Mouse (Mus musculus) thymus, postnatal 0 days (tissue): ENCODE measurements at regions not wholly inside any gene's neighbourhood (a gene's known extent, or its start where the extent isn't known, plus 50 kb on each side); places are given as distances from the start of the nearest gene placed in this dataset.
"Not testable (repeated sequence)": the region's sequence is repeated elsewhere in the genome, so short reads cannot be mapped to it uniquely, and the experiment has no call there.

Experiments used
- DNase-seq: peaks from one replicate; pipeline ENCODE4 v3.0.0-alpha.2; 2015; ENCODE audit warnings: low spot score

- DNase-seq = no peak
These were observed 421.6 kb upstream of the Zfp507 start for GRCm38 (mm10) chr7:36224416-36224815.

- DNase-seq = no peak
These were observed 415.6 kb upstream of the Zfp507 start for GRCm38 (mm10) chr7:36218386-36218785.

GRCm38 (mm10) chr7:36210034-36210433 lies 407.2 kb upstream of the Zfp507 start:
- DNase-seq = no peak

- no peak for DNase-seq
These were observed 404.9 kb upstream of the Zfp507 start for GRCm38 (mm10) chr7:36207525-36208260.

- DNase-seq = no peak
These were observed 395.4 kb upstream of the Zfp507 start for GRCm38 (mm10) chr7:36198091-36198700.

- DNase-seq = no peak
These were observed 393.4 kb upstream of the Zfp507 start for GRCm38 (mm10) chr7:36196154-36196720.

GRCm38 (mm10) chr7:36192645-36193044 lies 389.8 kb upstream of the Zfp507 start:
- DNase-seq = no peak

- DNase-seq = no peak
These were observed 375.1 kb upstream of the Zfp507 start for GRCm38 (mm10) chr7:36177947-36178346.

GRCm38 (mm10) chr7:36175296-36175695 lies 372.5 kb upstream of the Zfp507 start:
- no peak for DNase-seq

GRCm38 (mm10) chr7:36172511-36172910 lies 369.7 kb upstream of the Zfp507 start:
- DNase-seq = not testable (repeated sequence)

GRCm38 (mm10) chr7:36157270-36157945 lies 354.6 kb upstream of the Zfp507 start:
- DNase-seq = no peak

GRCm38 (mm10) chr7:36156595-36156994 lies 353.8 kb upstream of the Zfp507 start:
- no peak for DNase-seq

- DNase-seq = no peak
These were observed 352.8 kb upstream of the Zfp507 start for GRCm38 (mm10) chr7:36155576-36155975.

GRCm38 (mm10) chr7:36155159-36155558 lies 352.4 kb upstream of the Zfp507 start:
- no peak for DNase-seq

GRCm38 (mm10) chr7:36150871-36151560 lies 348.2 kb upstream of the Zfp507 start:
- no peak for DNase-seq

- DNase-seq = no peak
These were observed 333.8 kb upstream of the Zfp507 start for GRCm38 (mm10) chr7:36136571-36136970.

GRCm38 (mm10) chr7:36134557-36134956 lies 331.8 kb upstream of the Zfp507 start:
- no peak for DNase-seq

GRCm38 (mm10) chr7:36133658-36134143 lies 330.9 kb upstream of the Zfp507 start:
- DNase-seq = no peak

GRCm38 (mm10) chr7:36133026-36133425 lies 330.2 kb upstream of the Zfp507 start:
- DNase-seq = no peak

GRCm38 (mm10) chr7:36132569-36132968 lies 329.8 kb upstream of the Zfp507 start:
- DNase-seq = no peak

GRCm38 (mm10) chr7:36097054-36097453 lies 294.3 kb upstream of the Zfp507 start:
- DNase-seq = no peak
